Mouse (Mus musculus) frontal cortex, postnatal 25 days (tissue): Measurements from ENCODE around the gene Nrp2.

ENCODE experiments used
- DNase-seq, 2 experiments: peaks; one replicate each; pipeline ENCODE4 v3.0.0; 2022; ENCODE audit warnings: low spot score in 2 of 2

The Nrp2 gene

GRCm38 (mm10) chr1:62751011-62752006 is 48.2 kb downstream of the Nrp2 start:
- no peak for DNase-seq

GRCm38 (mm10) chr1:62752055-62752454 is 49.0 kb downstream of the Nrp2 start:
- DNase-seq: no peak

- DNase-seq: no peak
Observed at GRCm38 (mm10) chr1:62752661-62753333, 49.7 kb downstream of the Nrp2 start.

DNA sequence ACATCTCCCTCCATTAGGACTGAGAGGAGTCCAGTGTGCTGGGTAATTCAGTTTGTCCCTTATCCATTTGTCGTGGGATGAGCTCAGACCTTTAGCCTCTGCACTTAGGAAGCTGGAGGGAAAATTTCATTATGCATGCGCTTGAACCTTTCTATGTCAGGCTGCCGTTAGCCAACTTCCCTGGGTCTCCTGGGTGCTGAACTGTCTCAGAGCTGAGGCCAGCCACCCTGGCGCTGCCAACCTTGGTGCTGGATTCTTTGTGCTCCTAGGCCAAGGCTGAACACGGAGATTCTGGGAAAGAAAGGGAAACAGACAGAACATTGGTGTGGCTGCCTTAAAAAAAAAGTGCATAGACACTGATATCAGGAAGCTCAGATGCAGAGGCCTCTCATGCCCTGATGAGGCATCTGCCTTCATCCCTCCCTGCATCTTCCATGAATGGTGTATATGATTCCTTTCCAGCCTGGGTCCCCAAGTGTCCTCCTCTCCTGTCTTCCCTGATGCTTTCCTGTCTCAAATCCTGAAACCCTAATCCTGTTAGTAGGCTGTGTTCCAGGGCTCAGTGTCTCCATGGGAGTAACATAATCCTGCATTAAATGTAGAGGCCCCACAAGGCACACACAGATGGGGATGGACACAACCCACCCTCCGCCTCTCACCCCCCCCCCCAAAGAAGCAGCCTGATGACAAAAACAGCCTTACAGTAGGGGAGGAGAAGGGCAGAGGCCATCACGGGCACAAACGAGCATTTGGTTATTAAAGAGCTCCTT is 51.2 kb downstream of the Nrp2 start:
- DNase-seq: no peak

- DNase-seq: no peak
Observed at GRCm38 (mm10) chr1:62760086-62760485, 57.0 kb downstream of the Nrp2 start.

DNA sequence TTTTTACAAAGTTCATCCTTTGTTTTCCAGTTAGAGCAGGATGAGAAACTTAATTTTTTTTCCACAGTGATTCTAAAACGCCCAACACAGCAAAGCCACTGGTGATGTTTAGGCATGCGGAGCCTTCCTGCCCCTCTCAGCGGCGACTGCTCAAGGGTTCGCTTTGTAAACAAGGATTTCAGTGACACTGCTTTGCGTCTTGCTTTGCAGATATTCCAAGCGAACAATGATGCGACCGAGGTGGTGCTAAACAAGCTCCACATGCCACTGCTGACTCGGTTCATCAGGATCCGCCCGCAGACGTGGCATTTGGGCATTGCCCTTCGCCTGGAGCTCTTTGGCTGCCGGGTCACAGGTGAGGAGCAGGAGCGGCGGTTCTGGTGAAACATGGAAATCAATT is 57.5 kb downstream of the Nrp2 start:
- DNase-seq: no peak

DNA sequence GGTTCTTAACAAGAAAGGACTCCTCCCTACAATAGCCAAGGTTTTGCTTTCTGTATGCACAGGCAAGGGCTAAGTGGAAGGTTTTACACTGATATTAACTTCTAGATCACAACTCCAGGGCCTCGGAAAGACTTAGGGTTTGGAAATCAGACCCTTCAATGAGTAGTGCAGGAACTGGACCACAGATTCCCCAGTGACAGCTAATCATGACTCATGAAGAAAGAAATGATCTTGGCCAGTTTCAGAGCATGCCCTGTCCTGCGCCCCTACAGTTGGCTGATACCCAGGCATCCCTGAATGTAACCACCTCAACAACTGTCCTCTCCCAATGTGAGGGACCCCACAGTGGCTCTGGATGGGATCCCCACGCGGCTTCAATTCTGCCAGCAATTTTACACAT is 60.7 kb downstream of the Nrp2 start:
- DNase-seq: no peak

- DNase-seq: no peak
Observed at GRCm38 (mm10) chr1:62765171-62765570, 62.1 kb downstream of the Nrp2 start.

- DNase-seq: no peak
Observed at GRCm38 (mm10) chr1:62766766-62767165, 63.7 kb downstream of the Nrp2 start.

DNA sequence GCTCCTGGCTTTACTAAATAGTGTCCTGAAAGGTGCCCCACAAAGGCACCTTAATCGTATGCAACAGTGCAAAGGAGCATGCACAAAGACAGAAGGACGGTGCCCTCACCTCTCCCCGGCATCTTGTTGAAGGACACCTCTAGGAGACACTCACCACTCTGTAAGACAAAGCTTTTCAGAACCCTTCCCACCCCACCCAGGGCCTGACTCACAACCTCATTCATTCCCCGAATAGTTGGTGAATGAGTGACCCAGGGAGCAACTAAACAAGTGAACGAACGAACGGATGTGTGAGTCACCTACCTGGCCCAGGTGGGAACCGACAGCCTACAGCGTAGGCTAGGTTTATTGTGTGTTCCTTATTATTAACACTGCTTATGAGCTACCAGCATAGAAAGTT is 64.5 kb downstream of the Nrp2 start:
- DNase-seq: no peak

- DNase-seq: no peak
Observed at GRCm38 (mm10) chr1:62770576-62770975, 67.5 kb downstream of the Nrp2 start.

GRCm38 (mm10) chr1:62772391-62772790 is 69.3 kb downstream of the Nrp2 start:
- DNase-seq: no peak

GRCm38 (mm10) chr1:62773105-62773920 is 70.2 kb downstream of the Nrp2 start:
- no peak for DNase-seq

DNA sequence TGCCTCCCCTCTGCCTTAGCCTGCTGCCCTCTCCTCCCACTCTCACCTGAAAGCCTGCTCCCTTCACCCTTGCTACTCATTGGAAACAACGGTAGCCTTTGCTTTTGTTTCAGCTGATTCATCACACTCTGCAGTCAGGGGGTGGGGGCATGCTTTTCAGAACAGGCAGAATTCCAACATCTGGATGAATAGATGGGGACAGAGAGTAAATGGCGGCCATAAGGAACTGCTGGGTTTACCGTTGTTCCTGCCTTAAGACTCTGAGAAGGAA is 70.8 kb downstream of the Nrp2 start:
- no peak for DNase-seq

- no peak for DNase-seq
Observed at GRCm38 (mm10) chr1:62774288-62775218, 71.5 kb downstream of the Nrp2 start.

DNA sequence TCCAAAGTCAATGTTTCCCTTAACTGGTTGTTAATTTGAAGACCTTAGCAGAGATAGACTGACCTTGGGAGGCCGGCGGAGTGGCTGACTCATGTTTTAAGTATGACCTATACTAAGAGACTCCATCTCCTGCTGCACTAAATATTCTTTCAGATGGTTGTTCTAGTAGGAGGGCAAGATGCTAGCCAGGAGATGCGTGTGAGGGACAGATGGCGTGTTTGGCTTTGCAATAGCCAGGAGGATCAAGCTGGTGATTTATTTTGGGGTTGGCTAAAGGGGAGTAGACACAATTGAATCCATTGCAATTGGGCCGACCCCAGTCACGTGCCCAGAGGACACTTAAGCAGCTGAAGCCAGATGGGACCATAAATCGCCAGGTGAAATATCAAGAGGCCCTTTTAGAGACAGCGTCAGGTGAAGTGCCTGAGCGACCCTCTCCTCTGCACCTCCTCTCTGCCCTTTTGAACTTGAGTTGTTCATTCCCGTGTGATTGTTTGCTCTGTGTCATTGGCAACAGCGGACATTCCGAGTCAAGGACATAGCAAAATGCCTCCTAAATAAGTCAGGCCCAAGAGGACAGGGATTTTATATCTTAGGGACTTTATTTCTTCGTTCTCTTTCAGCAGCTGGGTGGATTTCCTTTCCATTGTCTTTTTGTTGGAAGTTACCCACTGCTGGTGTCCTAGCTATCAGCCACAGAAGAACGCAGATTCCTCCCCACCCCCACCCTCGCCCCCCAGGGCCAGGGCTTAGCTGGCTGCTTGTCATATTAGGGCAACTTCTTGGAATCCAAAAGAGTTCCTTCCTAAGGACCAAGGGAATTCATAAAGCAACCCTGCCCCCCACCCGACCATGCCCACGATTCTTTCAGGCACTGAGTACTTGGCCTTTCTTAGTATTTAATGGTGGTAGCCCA is 74.5 kb downstream of the Nrp2 start:
- no peak for DNase-seq

- no peak for DNase-seq
Observed at GRCm38 (mm10) chr1:62778910-62779309, 75.8 kb downstream of the Nrp2 start.

- no peak for DNase-seq
Observed at GRCm38 (mm10) chr1:62780068-62780761, 77.1 kb downstream of the Nrp2 start.

- DNase-seq: no peak
Observed at GRCm38 (mm10) chr1:62782155-62782554, 79.1 kb downstream of the Nrp2 start.
